Mouse (Mus musculus) macrophage (primary cell): ENCODE data around the gene Nt5dc1. TPM values are rescaled to one million over a fixed set of nuclear protein-coding genes. Genes with fewer than 3 reads are reported as not detected.

Experiments
- H3K27ac ChIP-seq: fragments of 350-480 bp; formaldehyde crosslinking; 2 replicates; pipeline ENCODE4 v1.9.0; 2021
- H3K36me3 ChIP-seq: fragments of 350-480 bp; formaldehyde crosslinking; 2 replicates; pipeline ENCODE4 v1.9.0; 2021; ENCODE audit errors: inconsistent target
- H3K4me3 ChIP-seq: fragments of 350-480 bp; formaldehyde crosslinking; 2 replicates; pipeline ENCODE4 v1.9.0; 2021; ENCODE audit errors: inconsistent target
- H3K79me2 ChIP-seq: fragments of 350-480 bp; formaldehyde crosslinking; 2 replicates; pipeline ENCODE4 v1.9.0; 2021; ENCODE audit errors: inconsistent target
- WGBS: methylation state at CpG from one replicate; pipeline ENCODE4 v1.1.7; 2026; ENCODE audit warnings: inconsistent platforms; ENCODE audit not compliant: missing documents; 5-methylcytosine and 5-hydroxymethylcytosine counted together
- polyA plus RNA-seq: library from polyadenylated mRNA; stranded (reverse); fragments of 250-400 nt; gene quantifications from 3 replicates; pipeline ENCODE4 v1.2.4, GENCODE M21; 2018; ENCODE audit warnings: inconsistent platforms

Gene Nt5dc1
- polyA plus RNA-seq, 1 experiment from 2014 or later = 10.5 TPM

DNA sequence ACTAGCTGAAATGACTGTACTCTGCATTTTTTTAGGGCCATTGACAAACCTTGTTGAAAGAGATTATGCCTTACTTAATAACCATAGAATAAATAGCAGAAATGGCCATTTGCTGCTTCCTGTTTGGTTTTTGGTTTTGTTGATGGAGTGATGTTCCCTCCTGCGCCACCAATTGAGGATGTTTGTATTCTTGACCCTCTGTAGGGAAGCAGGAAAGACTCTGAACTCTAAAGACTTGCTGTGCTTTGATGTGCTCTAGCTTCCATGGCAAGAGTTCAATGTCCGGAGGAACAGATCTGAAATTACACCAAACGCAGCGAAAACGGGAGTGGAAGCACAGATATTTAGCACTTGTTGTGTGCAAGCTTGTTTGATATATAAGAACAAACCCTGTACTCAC, 173.6 kb downstream of the Nt5dc1 start:
- no peak overlapping the region for H3K4me3 ChIP-seq
- peak overlapping the region; percentile 44 for H3K27ac ChIP-seq
- H3K36me3 ChIP-seq = no peaks in the 10 kb centered on the region
- H3K79me2 ChIP-seq = no peaks in the 10 kb centered on the region
- 71% methylated on average over 5 of the region's 5 CpGs for WGBS

DNA sequence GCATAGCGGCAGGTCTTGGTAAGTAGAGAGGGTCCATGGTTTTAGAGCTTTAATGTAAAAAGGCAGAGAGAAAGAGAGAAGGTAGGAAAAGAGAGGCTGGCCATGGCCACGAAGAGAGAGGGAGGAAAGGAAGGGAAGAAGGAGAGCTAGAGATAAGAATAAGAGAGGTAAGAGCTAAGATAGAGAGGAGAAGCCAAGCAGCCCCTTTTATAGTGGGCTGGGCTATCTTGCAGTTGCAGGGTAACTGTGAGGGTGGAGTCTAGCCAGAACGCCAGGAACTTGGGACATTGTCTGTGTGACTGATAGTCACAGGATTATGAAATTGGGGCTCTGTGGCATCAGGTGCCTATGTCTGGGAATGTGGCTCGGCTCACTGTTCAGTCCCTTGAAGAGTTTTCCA, 179.8 kb downstream of the Nt5dc1 start:
- Histone ChIP-seq H3K4me3 (no peak overlapping the region), H3K79me2 (no peaks in the 10 kb centered on the region), H3K27ac (no peak overlapping the region), H3K36me3 (no peaks in the 10 kb centered on the region)
- WGBS = 83% methylated on average over 4 of the region's 4 CpGs

Other genes starting within 250 kb of the Nt5dc1 start
- 52.7 to 100 TPM (median 77.5 TPM) in 3 replicates for gene Dse, start 210.8 kb downstream of the Nt5dc1 start, polyA plus RNA-seq
- 38.3 to 64.8 TPM (median 43.1 TPM) in 3 replicates for gene Tspyl1, start 136.4 kb downstream of the Nt5dc1 start, polyA plus RNA-seq
- 5.7 to 7.8 TPM (median 7.4 TPM) in 3 replicates for gene Tspyl4, start 121.1 kb downstream of the Nt5dc1 start, polyA plus RNA-seq
- not detected in 3 replicates for gene Col10a1, start 28.6 kb downstream of the Nt5dc1 start, polyA plus RNA-seq
- gene Frk, start 64.8 kb upstream of the Nt5dc1 start, polyA plus RNA-seq = 0.12 to 0.24 TPM (median 0.14 TPM) in 3 replicates